Mouse (Mus musculus): ENCODE results near the gene Zfhx3. TPM values are rescaled to one million over a fixed set of nuclear protein-coding genes. Genes with fewer than 3 reads are reported as not detected.

Zfhx3 gene
- total and polyA plus RNA-seq, 2 experiments = 1.3 to 1.5 TPM

GRCm38 (mm10) chr8:108759511-108760330 is 817.3 kb downstream of the Zfhx3 start:
- Histone ChIP-seq H3K79me2 (ENCODE audit: control insufficient read depth, insufficient read depth, low read length) (peaks cover 29% of the 10 kb centered on the region; the same call in 1 of the 2 replicates), H3K27me3 (ENCODE audit: control insufficient read depth, insufficient read depth, low read length) (no peaks in the 10 kb centered on the region), H3K4me1 (ENCODE audit: control insufficient read depth, insufficient read depth, low read length) (peaks cover 9% of the 10 kb centered on the region), H3K27ac (replicated peaks; ENCODE audit: insufficient read depth, low read depth, low read length) (no peak overlapping the region), H3K36me3 (ENCODE audit: control insufficient read depth, insufficient read depth, low read length) (no peaks in the 10 kb centered on the region), H3K4me3 (ENCODE audit: insufficient read depth, low read depth, low read length) (no peak overlapping the region), H3K9ac (ENCODE audit: low read depth, low read length) (no peak overlapping the region)
- WGBS = 80% methylated on average over 15 of the region's 15 CpGs
- DNase-seq (ENCODE audit: extremely low read depth, low read depth, low spot score) = peak; percentile 39
- TF ChIP-seq POLR2A (IDR thresholded peaks at IDR 0.05; ENCODE audit: extremely low read depth, insufficient read depth, low read length) (no peak), CTCF (IDR thresholded peaks at IDR 0.05; ENCODE audit: low read depth, low read length) (peak; percentile 69; the same call in 1 of the 2 replicates)

GRCm38 (mm10) chr8:108760745-108761144 is 818.3 kb downstream of the Zfhx3 start:
- peak; percentile 90 for DNase-seq (ENCODE audit: extremely low read depth, low read depth, low spot score)
- Histone ChIP-seq H3K27ac (replicated peaks; ENCODE audit: insufficient read depth, low read depth, low read length) (no peak overlapping the region), H3K36me3 (ENCODE audit: control insufficient read depth, insufficient read depth, low read length) (no peaks in the 10 kb centered on the region), H3K4me3 (ENCODE audit: insufficient read depth, low read depth, low read length) (no peak overlapping the region), H3K79me2 (ENCODE audit: control insufficient read depth, insufficient read depth, low read length) (peaks cover 25% of the 10 kb centered on the region; the same call in 1 of the 2 replicates), H3K9ac (ENCODE audit: low read depth, low read length) (no peak overlapping the region), H3K27me3 (ENCODE audit: control insufficient read depth, insufficient read depth, low read length) (no peaks in the 10 kb centered on the region), H3K4me1 (ENCODE audit: control insufficient read depth, insufficient read depth, low read length) (peaks cover 13% of the 10 kb centered on the region)
- 0 out of 2 replicates have a peak, but pooled peaks have one; percentile 2 for TF ChIP-seq CTCF (IDR thresholded peaks at IDR 0.05; ENCODE audit: low read depth, low read length)
- TF ChIP-seq POLR2A (IDR thresholded peaks at IDR 0.05; ENCODE audit: extremely low read depth, insufficient read depth, low read length) = no peak
- 23% methylated on average over 10 of the region's 10 CpGs for WGBS

GRCm38 (mm10) chr8:108762567-108762966 is 820.1 kb downstream of the Zfhx3 start:
- Histone ChIP-seq H3K9ac (ENCODE audit: low read depth, low read length) (no peak overlapping the region), H3K79me2 (ENCODE audit: control insufficient read depth, insufficient read depth, low read length) (peaks cover 22% of the 10 kb centered on the region; the same call in 1 of the 2 replicates), H3K4me3 (ENCODE audit: insufficient read depth, low read depth, low read length) (no peak overlapping the region), H3K36me3 (ENCODE audit: control insufficient read depth, insufficient read depth, low read length) (no peaks in the 10 kb centered on the region), H3K27ac (replicated peaks; ENCODE audit: insufficient read depth, low read depth, low read length) (no peak overlapping the region), H3K4me1 (ENCODE audit: control insufficient read depth, insufficient read depth, low read length) (peaks cover 26% of the 10 kb centered on the region), H3K27me3 (ENCODE audit: control insufficient read depth, insufficient read depth, low read length) (no peaks in the 10 kb centered on the region)
- TF ChIP-seq CTCF (IDR thresholded peaks at IDR 0.05; ENCODE audit: low read depth, low read length) (no peak), POLR2A (IDR thresholded peaks at IDR 0.05; ENCODE audit: extremely low read depth, insufficient read depth, low read length) (no peak)
- no peak for DNase-seq (ENCODE audit: extremely low read depth, low read depth, low spot score)
- WGBS = 68% methylated on average over 7 of the region's 7 CpGs

GRCm38 (mm10) chr8:108764403-108765194 is 822.2 kb downstream of the Zfhx3 start:
- H3K36me3 ChIP-seq (ENCODE audit: control insufficient read depth, insufficient read depth, low read length) = no peaks in the 10 kb centered on the region
- 42% methylated on average over 19 of the region's 19 CpGs for WGBS
- H3K27me3 ChIP-seq (ENCODE audit: control insufficient read depth, insufficient read depth, low read length) = no peaks in the 10 kb centered on the region
- no peak overlapping the region for H3K4me3 ChIP-seq (ENCODE audit: insufficient read depth, low read depth, low read length)
- TF ChIP-seq CTCF (IDR thresholded peaks at IDR 0.05; ENCODE audit: low read depth, low read length) (no peak), POLR2A (IDR thresholded peaks at IDR 0.05; ENCODE audit: extremely low read depth, insufficient read depth, low read length) (no peak)
- peaks cover 29% of the 10 kb centered on the region for H3K4me1 ChIP-seq (ENCODE audit: control insufficient read depth, insufficient read depth, low read length)
- peak overlapping the region; percentile 9; the same call in 1 of the 2 replicates for H3K27ac ChIP-seq (replicated peaks; ENCODE audit: insufficient read depth, low read depth, low read length)
- H3K79me2 ChIP-seq (ENCODE audit: control insufficient read depth, insufficient read depth, low read length) = peaks cover 24% of the 10 kb centered on the region; the same call in 1 of the 2 replicates
- peak; percentile 42 for DNase-seq (ENCODE audit: extremely low read depth, low read depth, low spot score)
- no peak overlapping the region for H3K9ac ChIP-seq (ENCODE audit: low read depth, low read length)

- H3K4me1 ChIP-seq (ENCODE audit: control insufficient read depth, insufficient read depth, low read length) = peaks cover 25% of the 10 kb centered on the region
- TF ChIP-seq CTCF (IDR thresholded peaks at IDR 0.05; ENCODE audit: low read depth, low read length) (no peak), POLR2A (IDR thresholded peaks at IDR 0.05; ENCODE audit: extremely low read depth, insufficient read depth, low read length) (no peak)
- no peak overlapping the region for H3K4me3 ChIP-seq (ENCODE audit: insufficient read depth, low read depth, low read length)
- peaks cover 32% of the 10 kb centered on the region; the same call in 1 of the 2 replicates for H3K79me2 ChIP-seq (ENCODE audit: control insufficient read depth, insufficient read depth, low read length)
- WGBS = 34% methylated on average over 6 of the region's 6 CpGs
- DNase-seq (ENCODE audit: extremely low read depth, low read depth, low spot score) = peak; percentile 79
- H3K36me3 ChIP-seq (ENCODE audit: control insufficient read depth, insufficient read depth, low read length) = no peaks in the 10 kb centered on the region
- H3K27me3 ChIP-seq (ENCODE audit: control insufficient read depth, insufficient read depth, low read length) = no peaks in the 10 kb centered on the region
- peak overlapping the region; percentile 35 for H3K27ac ChIP-seq (replicated peaks; ENCODE audit: insufficient read depth, low read depth, low read length)
- no peak overlapping the region for H3K9ac ChIP-seq (ENCODE audit: low read depth, low read length)
These were observed 823.7 kb downstream of the Zfhx3 start for GRCm38 (mm10) chr8:108766102-108766501.
